Mouse (Mus musculus) bone marrow, adult 2 months (tissue): ENCODE results near the gene Suclg2.

Source experiments
- CTCF ChIP-seq: fragments of 200-500 bp; IDR thresholded peaks from 2 replicates; pipeline ENCODE4 v1.5.1; 2011; ENCODE audit warnings: low read length, control low read depth; ENCODE audit not compliant: control insufficient read depth, insufficient read depth
- POLR2A ChIP-seq: fragments of 200-500 bp; IDR thresholded peaks from 2 replicates; pipeline ENCODE4 v1.6.1; 2011; ENCODE audit warnings: low read depth, mild to moderate bottlenecking, control low read depth, low read length, borderline replicate concordance; ENCODE audit not compliant: control insufficient read depth

GRCm38 (mm10) chr6:95635411-95635810 is 83.2 kb downstream of the Suclg2 start:
- TF ChIP-seq CTCF: no peak
- no peak for TF ChIP-seq POLR2A
